Mouse (Mus musculus): ENCODE measurements around the gene Myh3. TPM values are rescaled to one million over a fixed set of nuclear protein-coding genes. Genes with fewer than 3 reads are reported as not detected.

Gene Myh3
- polyA plus RNA-seq, 1 experiment from 2014 or later = 0.30 TPM

- Histone ChIP-seq H3K4me2 (ENCODE audit: low read length) (no peak overlapping the region), H3K9me3 (ENCODE audit: control insufficient read depth, low read length) (no peaks in the 10 kb centered on the region), H3K27ac (ENCODE audit: low read depth) (no peak overlapping the region), H3K36me3 (ENCODE audit: control insufficient read depth, insufficient read depth, low read length) (no peaks in the 10 kb centered on the region), H3K4me3 (ENCODE audit: low read depth, low read length) (no peak overlapping the region), H3K4me1 (replicated peaks; ENCODE audit: control insufficient read depth, insufficient read depth, low read length) (no peaks in the 10 kb centered on the region), H3K27me3 (replicated peaks; ENCODE audit: control insufficient read depth, insufficient read depth, low read length) (no peaks in the 10 kb centered on the region), H3K9ac (ENCODE audit: low read length) (no peak overlapping the region)
- 84% methylated on average over 6 of the region's 6 CpGs for WGBS
- no peak for DNase-seq (ENCODE audit: low spot score)
- no peak for ATAC-seq (replicated peaks; ENCODE audit: low FRiP score, low TSS enrichment, low read depth)
Measured at GRCm38 (mm10) chr11:67113381-67113780, 35.3 kb downstream of the Myh3 start.

- Histone ChIP-seq H3K9ac (ENCODE audit: low read length) (no peak overlapping the region), H3K36me3 (ENCODE audit: control insufficient read depth, insufficient read depth, low read length) (no peaks in the 10 kb centered on the region), H3K4me3 (ENCODE audit: low read depth, low read length) (no peak overlapping the region), H3K27ac (ENCODE audit: low read depth) (no peak overlapping the region), H3K4me1 (replicated peaks; ENCODE audit: control insufficient read depth, insufficient read depth, low read length) (no peaks in the 10 kb centered on the region), H3K4me2 (ENCODE audit: low read length) (no peak overlapping the region), H3K9me3 (ENCODE audit: control insufficient read depth, low read length) (no peaks in the 10 kb centered on the region), H3K27me3 (replicated peaks; ENCODE audit: control insufficient read depth, insufficient read depth, low read length) (no peaks in the 10 kb centered on the region)
- ATAC-seq (replicated peaks; ENCODE audit: low FRiP score, low TSS enrichment, low read depth) (no peak), DNase-seq (ENCODE audit: low spot score) (no peak)
- 86% methylated on average over 5 of the region's 5 CpGs for WGBS
Measured at GRCm38 (mm10) chr11:67114261-67114660, 36.2 kb downstream of the Myh3 start.

DNA sequence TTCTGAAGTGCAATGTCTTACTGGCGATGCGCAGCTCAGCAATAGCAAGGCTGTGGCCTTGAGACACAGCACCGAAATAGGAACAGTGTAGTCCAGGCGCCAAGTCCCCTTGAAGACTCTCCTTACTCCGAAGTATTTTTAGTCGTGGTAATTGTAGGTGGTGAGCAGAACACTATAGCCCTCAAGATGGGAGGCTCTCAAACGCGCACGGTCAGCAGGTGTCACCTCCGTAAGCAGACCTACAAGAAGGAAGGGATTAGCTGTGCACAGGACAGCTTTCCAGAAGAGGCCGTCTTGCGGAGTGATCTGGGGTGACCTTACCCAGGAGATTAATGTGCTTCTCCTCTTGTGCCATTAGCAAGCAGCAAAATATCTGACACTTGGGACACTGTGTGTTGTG, 36.8 kb downstream of the Myh3 start:
- Histone ChIP-seq H3K9me3 (ENCODE audit: control insufficient read depth, low read length) (no peaks in the 10 kb centered on the region), H3K27me3 (replicated peaks; ENCODE audit: control insufficient read depth, insufficient read depth, low read length) (no peaks in the 10 kb centered on the region), H3K4me2 (ENCODE audit: low read length) (no peak overlapping the region), H3K9ac (ENCODE audit: low read length) (no peak overlapping the region), H3K4me1 (replicated peaks; ENCODE audit: control insufficient read depth, insufficient read depth, low read length) (no peaks in the 10 kb centered on the region), H3K36me3 (ENCODE audit: control insufficient read depth, insufficient read depth, low read length) (no peaks in the 10 kb centered on the region), H3K27ac (ENCODE audit: low read depth) (no peak overlapping the region), H3K4me3 (ENCODE audit: low read depth, low read length) (no peak overlapping the region)
- DNase-seq (ENCODE audit: low spot score) (no peak), ATAC-seq (replicated peaks; ENCODE audit: low FRiP score, low TSS enrichment, low read depth) (no peak)
- WGBS = 89% methylated on average over 12 of the region's 12 CpGs

DNA sequence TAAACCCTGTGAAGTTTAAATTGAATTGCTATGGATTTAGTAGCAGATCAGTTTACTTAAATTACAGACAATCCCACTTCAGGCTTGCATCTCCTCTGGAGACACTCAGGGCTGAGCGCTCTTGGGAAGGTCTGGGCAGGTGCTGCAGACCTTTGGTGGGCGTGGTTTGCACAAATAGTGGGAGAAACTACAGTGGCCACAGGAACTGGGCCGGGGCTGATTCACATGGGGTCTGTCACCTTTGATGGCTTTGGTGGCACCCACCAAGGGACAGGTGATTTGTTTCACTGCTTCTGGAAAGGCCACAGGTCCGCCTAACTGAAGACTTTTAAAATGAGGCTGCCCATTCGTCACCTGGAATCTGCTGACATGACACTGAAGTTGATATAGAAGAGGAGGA, 38.6 kb downstream of the Myh3 start:
- ATAC-seq (replicated peaks; ENCODE audit: low FRiP score, low TSS enrichment, low read depth) = no peak
- DNase-seq (ENCODE audit: low spot score) = no peak
- H3K27me3 ChIP-seq (replicated peaks; ENCODE audit: control insufficient read depth, insufficient read depth, low read length) = no peaks in the 10 kb centered on the region
- no peaks in the 10 kb centered on the region for H3K36me3 ChIP-seq (ENCODE audit: control insufficient read depth, insufficient read depth, low read length)
- no peak overlapping the region for H3K4me3 ChIP-seq (ENCODE audit: low read depth, low read length)
- H3K9ac ChIP-seq (ENCODE audit: low read length) = no peak overlapping the region
- no peaks in the 10 kb centered on the region for H3K9me3 ChIP-seq (ENCODE audit: control insufficient read depth, low read length)
- H3K4me1 ChIP-seq (replicated peaks; ENCODE audit: control insufficient read depth, insufficient read depth, low read length) = no peaks in the 10 kb centered on the region
- H3K27ac ChIP-seq (ENCODE audit: low read depth) = no peak overlapping the region
- 78% methylated on average over 5 of the region's 5 CpGs for WGBS
- no peak overlapping the region for H3K4me2 ChIP-seq (ENCODE audit: low read length)

GRCm38 (mm10) chr11:67119539-67120070, 41.5 kb downstream of the Myh3 start:
- H3K36me3 ChIP-seq (ENCODE audit: control insufficient read depth, insufficient read depth, low read length) = no peaks in the 10 kb centered on the region
- 40% methylated on average over 4 of the region's 4 CpGs for WGBS
- H3K27ac ChIP-seq (ENCODE audit: low read depth) = no peak overlapping the region
- ATAC-seq (replicated peaks; ENCODE audit: low FRiP score, low TSS enrichment, low read depth) (no peak), DNase-seq (ENCODE audit: low spot score) (no peak)
- H3K4me2 ChIP-seq (ENCODE audit: low read length) = no peak overlapping the region
- H3K4me3 ChIP-seq (ENCODE audit: low read depth, low read length) = no peak overlapping the region
- H3K4me1 ChIP-seq (replicated peaks; ENCODE audit: control insufficient read depth, insufficient read depth, low read length) = no peaks in the 10 kb centered on the region
- no peaks in the 10 kb centered on the region for H3K27me3 ChIP-seq (replicated peaks; ENCODE audit: control insufficient read depth, insufficient read depth, low read length)
- H3K9ac ChIP-seq (ENCODE audit: low read length) = no peak overlapping the region
- H3K9me3 ChIP-seq (ENCODE audit: control insufficient read depth, low read length) = no peaks in the 10 kb centered on the region

DNA sequence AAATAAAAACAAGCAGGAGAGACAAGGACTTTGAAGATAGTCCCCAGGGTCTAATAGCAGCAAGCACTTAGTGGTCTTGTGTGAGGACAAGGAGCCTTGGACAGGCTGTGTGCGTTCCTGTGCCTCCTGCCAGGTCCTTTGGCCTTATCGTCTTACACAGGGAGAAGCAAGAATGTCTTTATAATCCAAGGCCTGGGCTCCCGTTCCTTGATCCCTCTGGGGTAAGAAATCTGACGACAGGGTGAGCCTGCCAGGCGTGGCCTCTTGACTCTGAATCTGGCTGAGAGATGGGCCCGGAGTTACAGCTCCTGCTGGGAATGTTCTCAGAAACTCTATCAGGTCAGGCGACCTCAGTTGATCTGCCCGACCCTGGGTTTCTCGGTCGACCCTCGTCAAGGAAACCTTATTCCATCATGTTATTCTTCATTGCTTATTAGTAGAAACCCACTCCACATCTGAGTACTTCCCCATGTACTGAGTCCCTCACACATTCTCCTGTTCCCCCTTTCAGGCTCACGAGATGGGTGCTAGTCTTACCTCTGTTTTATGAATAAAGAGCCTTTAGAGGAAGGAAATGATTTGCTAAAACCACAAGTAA, 42.7 kb downstream of the Myh3 start:
- no peaks in the 10 kb centered on the region for H3K27me3 ChIP-seq (replicated peaks; ENCODE audit: control insufficient read depth, insufficient read depth, low read length)
- 63% methylated on average over 12 of the region's 12 CpGs for WGBS
- no peak overlapping the region for H3K4me2 ChIP-seq (ENCODE audit: low read length)
- no peaks in the 10 kb centered on the region for H3K4me1 ChIP-seq (replicated peaks; ENCODE audit: control insufficient read depth, insufficient read depth, low read length)
- H3K27ac ChIP-seq (ENCODE audit: low read depth) = no peak overlapping the region
- no peaks in the 10 kb centered on the region for H3K36me3 ChIP-seq (ENCODE audit: control insufficient read depth, insufficient read depth, low read length)
- DNase-seq (ENCODE audit: low spot score) = no peak
- no peak overlapping the region for H3K4me3 ChIP-seq (ENCODE audit: low read depth, low read length)
- no peak for ATAC-seq (replicated peaks; ENCODE audit: low FRiP score, low TSS enrichment, low read depth)
- no peak overlapping the region for H3K9ac ChIP-seq (ENCODE audit: low read length)
- no peaks in the 10 kb centered on the region for H3K9me3 ChIP-seq (ENCODE audit: control insufficient read depth, low read length)

- Histone ChIP-seq H3K9ac (ENCODE audit: low read length) (no peak overlapping the region), H3K4me1 (replicated peaks; ENCODE audit: control insufficient read depth, insufficient read depth, low read length) (no peaks in the 10 kb centered on the region), H3K9me3 (ENCODE audit: control insufficient read depth, low read length) (no peaks in the 10 kb centered on the region), H3K27ac (ENCODE audit: low read depth) (no peak overlapping the region), H3K4me3 (ENCODE audit: low read depth, low read length) (no peak overlapping the region), H3K27me3 (replicated peaks; ENCODE audit: control insufficient read depth, insufficient read depth, low read length) (no peaks in the 10 kb centered on the region), H3K4me2 (ENCODE audit: low read length) (no peak overlapping the region), H3K36me3 (ENCODE audit: control insufficient read depth, insufficient read depth, low read length) (no peaks in the 10 kb centered on the region)
- 80% methylated on average over 7 of the region's 7 CpGs for WGBS
- DNase-seq (ENCODE audit: low spot score) (no peak), ATAC-seq (replicated peaks; ENCODE audit: low FRiP score, low TSS enrichment, low read depth) (no peak)
Measured at GRCm38 (mm10) chr11:67124943-67125342, 46.8 kb downstream of the Myh3 start.

DNA sequence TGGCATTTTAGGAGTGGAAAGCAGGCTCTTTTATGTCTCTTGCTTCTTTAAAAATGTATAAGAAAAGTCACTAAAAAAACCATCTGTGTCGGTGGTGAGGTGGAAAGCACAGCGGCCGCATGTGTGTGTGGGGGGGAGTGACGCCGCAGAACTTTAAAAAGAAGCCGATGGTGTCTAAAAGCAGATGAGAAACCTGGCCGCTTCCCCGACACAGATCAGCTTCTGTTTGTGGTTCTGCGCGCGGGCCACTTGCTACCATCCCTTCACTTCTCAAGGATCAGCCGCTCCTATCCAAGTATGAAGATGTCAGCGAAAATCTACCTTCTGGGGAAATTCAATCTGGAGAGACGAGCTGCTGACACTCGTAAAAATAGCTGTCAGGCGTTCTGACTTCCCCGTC, 47.3 kb downstream of the Myh3 start:
- Histone ChIP-seq H3K27me3 (replicated peaks; ENCODE audit: control insufficient read depth, insufficient read depth, low read length) (no peaks in the 10 kb centered on the region), H3K4me1 (replicated peaks; ENCODE audit: control insufficient read depth, insufficient read depth, low read length) (no peaks in the 10 kb centered on the region), H3K4me2 (ENCODE audit: low read length) (no peak overlapping the region), H3K36me3 (ENCODE audit: control insufficient read depth, insufficient read depth, low read length) (no peaks in the 10 kb centered on the region), H3K27ac (ENCODE audit: low read depth) (no peak overlapping the region), H3K4me3 (ENCODE audit: low read depth, low read length) (no peak overlapping the region), H3K9ac (ENCODE audit: low read length) (no peak overlapping the region), H3K9me3 (ENCODE audit: control insufficient read depth, low read length) (no peaks in the 10 kb centered on the region)
- ATAC-seq (replicated peaks; ENCODE audit: low FRiP score, low TSS enrichment, low read depth) = no peak
- WGBS = 67% methylated on average over 17 of the region's 17 CpGs
- DNase-seq (ENCODE audit: low spot score) = no peak

DNA sequence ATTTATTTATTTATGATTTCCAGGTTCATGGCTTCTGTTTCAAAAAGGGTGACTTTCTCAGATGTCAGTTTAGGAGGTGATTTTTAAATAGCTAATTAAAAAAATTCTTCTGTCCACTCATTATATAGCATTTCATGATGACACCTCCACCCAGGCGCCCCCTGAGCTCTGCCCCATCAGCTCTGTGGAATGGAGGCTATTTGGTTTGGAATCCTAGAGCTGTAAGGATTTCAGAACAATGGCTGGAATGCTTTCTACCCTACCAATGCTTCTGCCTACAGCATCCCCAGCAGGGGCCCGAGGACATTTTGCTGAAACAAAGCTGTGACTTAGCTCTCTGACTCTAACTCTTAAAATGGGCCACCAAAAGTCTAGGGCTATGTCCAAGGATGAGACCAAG, 55.4 kb downstream of the Myh3 start:
- Histone ChIP-seq H3K4me3 (ENCODE audit: low read depth, low read length) (no peak overlapping the region), H3K4me2 (ENCODE audit: low read length) (no peak overlapping the region), H3K9me3 (ENCODE audit: control insufficient read depth, low read length) (no peaks in the 10 kb centered on the region), H3K27me3 (replicated peaks; ENCODE audit: control insufficient read depth, insufficient read depth, low read length) (no peaks in the 10 kb centered on the region), H3K27ac (ENCODE audit: low read depth) (no peak overlapping the region), H3K36me3 (ENCODE audit: control insufficient read depth, insufficient read depth, low read length) (no peaks in the 10 kb centered on the region), H3K9ac (ENCODE audit: low read length) (no peak overlapping the region), H3K4me1 (replicated peaks; ENCODE audit: control insufficient read depth, insufficient read depth, low read length) (no peaks in the 10 kb centered on the region)
- DNase-seq (ENCODE audit: low spot score) (no peak), ATAC-seq (replicated peaks; ENCODE audit: low FRiP score, low TSS enrichment, low read depth) (no peak)
- 81% methylated on average over 2 of the region's 2 CpGs for WGBS
